In genomic region chr5:32459251-32459881, GRCm38 (mm10) we compare ENCODE assay signal across 8 mouse cellular contexts. TPM values are rescaled to one million over a fixed set of nuclear protein-coding genes. Genes with fewer than 3 reads are reported as not detected.
DNase-seq lines count a peak whose midpoint lies in the region; ATAC-seq and TF ChIP-seq lines count a peak whose summit lies in the region.

No protein-coding gene starts in this region.

- peak overlapping the region; percentile 96 for H3ac ChIP-seq in C2C12 (ENCODE audit: control insufficient read depth, insufficient read length, low read depth)
- peak overlapping the region; percentile 89 for H3ac ChIP-seq in myocyte (ENCODE audit: control insufficient read depth, insufficient read length)

- WGBS in kidney, embryonic 16.5 days = under 1% methylated on average over 49 of the region's 63 CpGs
- WGBS in forebrain, embryonic 14.5 days = 1% methylated on average over 28 of the region's 63 CpGs
- under 1% methylated on average over 58 of the region's 63 CpGs for WGBS in limb, embryonic 11.5 days

- H3K79me2 ChIP-seq in C2C12 (ENCODE audit: control insufficient read depth, insufficient read depth) (peaks cover 52% of the 10 kb centered on the region), myocyte (ENCODE audit: control insufficient read depth, insufficient read depth) (peaks cover 50% of the 10 kb centered on the region)

- H3K9me3 ChIP-seq in kidney, embryonic 16.5 days (ENCODE audit: low read length) = no peaks in the 10 kb centered on the region
- no peaks in the 10 kb centered on the region for H3K9me3 ChIP-seq in forebrain, embryonic 14.5 days (replicated peaks; ENCODE audit: control insufficient read depth, low read length)
- no peaks in the 10 kb centered on the region for H3K9me3 ChIP-seq in limb, embryonic 11.5 days (ENCODE audit: control insufficient read depth, low read length)

- H3K79me3 ChIP-seq in C2C12 (ENCODE audit: low read depth) = peaks cover 50% of the 10 kb centered on the region

- H3K27ac ChIP-seq in kidney, embryonic 16.5 days (ENCODE audit: low read length) = peak overlapping the region; percentile 99
- peak overlapping the region; percentile 99 for H3K27ac ChIP-seq in forebrain, embryonic 14.5 days (ENCODE audit: low read depth, low read length)
- H3K27ac ChIP-seq in limb, embryonic 11.5 days (replicated peaks; ENCODE audit: low read depth, low read length) = peak overlapping the region; percentile 99

- peak overlapping the region; percentile 59 for H3K4me2 ChIP-seq in kidney, embryonic 16.5 days (replicated peaks; ENCODE audit: low read depth, low read length)
- peak overlapping the region; percentile 60 for H3K4me2 ChIP-seq in forebrain, embryonic 14.5 days (ENCODE audit: low read length)
- peak overlapping the region; percentile 36 for H3K4me2 ChIP-seq in limb, embryonic 11.5 days (ENCODE audit: low read depth, severe bottlenecking)
- H3K4me2 ChIP-seq in myocyte (ENCODE audit: low read depth) = peak overlapping the region; percentile 73

- peaks cover 22% of the 10 kb centered on the region for H3K4me1 ChIP-seq in kidney, embryonic 16.5 days (ENCODE audit: insufficient read depth, low read length)
- peaks cover 5% of the 10 kb centered on the region; the same call in 1 of the 2 replicates for H3K4me1 ChIP-seq in forebrain, embryonic 14.5 days (ENCODE audit: control insufficient read depth, insufficient read depth, low read length)
- H3K4me1 ChIP-seq in limb, embryonic 11.5 days (ENCODE audit: control insufficient read depth, insufficient read depth, low read length) = no peaks in the 10 kb centered on the region

- H3K4me3 ChIP-seq in kidney, embryonic 16.5 days (ENCODE audit: low read length) = peak overlapping the region; percentile 98
- H3K4me3 ChIP-seq in C2C12 (ENCODE audit: insufficient read depth, poor library complexity, severe bottlenecking) (peak overlapping the region; percentile 78), myocyte (peak overlapping the region; percentile 86)
- peak overlapping the region; percentile 82 for H3K4me3 ChIP-seq in forebrain, embryonic 14.5 days (ENCODE audit: low read depth, low read length)
- peak overlapping the region; percentile 86 for H3K4me3 ChIP-seq in limb, embryonic 11.5 days (ENCODE audit: low read depth, low read length)

- TF ChIP-seq CTCF in C2C12 (IDR thresholded peaks at IDR 0.05; ENCODE audit: control insufficient read depth, insufficient read depth, insufficient read length) = no peak

- H3K27me3 ChIP-seq in kidney, embryonic 16.5 days (ENCODE audit: insufficient read depth, low read length) = no peaks in the 10 kb centered on the region
- H3K27me3 ChIP-seq in C2C12 (ENCODE audit: control insufficient read depth, insufficient read depth, insufficient read length) (no peaks in the 10 kb centered on the region), myocyte (ENCODE audit: control insufficient read depth, insufficient read depth, insufficient read length) (no peaks in the 10 kb centered on the region)
- H3K27me3 ChIP-seq in forebrain, embryonic 14.5 days (replicated peaks; ENCODE audit: control insufficient read depth, insufficient read depth, low read length) = no peaks in the 10 kb centered on the region
- no peaks in the 10 kb centered on the region for H3K27me3 ChIP-seq in limb, embryonic 11.5 days (ENCODE audit: control insufficient read depth, insufficient read depth, low read length)

- ATAC-seq in kidney, embryonic 16.5 days (ENCODE audit: low FRiP score, low TSS enrichment) = peak; percentile 77
- ATAC-seq in forebrain, embryonic 14.5 days = peak; percentile 82
- peak; percentile 87 for ATAC-seq in limb, embryonic 11.5 days (ENCODE audit: insufficient number of reproducible peaks, low FRiP score, low TSS enrichment, low read depth)

- peak; percentile 50 for TF ChIP-seq POLR2A in myocyte (IDR thresholded peaks at IDR 0.05; ENCODE audit: insufficient read length, low read depth)

- no peaks in the 10 kb centered on the region for H3K36me3 ChIP-seq in kidney, embryonic 16.5 days (ENCODE audit: insufficient read depth, low read length)
- H3K36me3 ChIP-seq in C2C12 (ENCODE audit: control insufficient read depth, insufficient read depth) (no peaks in the 10 kb centered on the region), myocyte (ENCODE audit: control insufficient read depth, insufficient read depth) (no peaks in the 10 kb centered on the region)
- no peaks in the 10 kb centered on the region for H3K36me3 ChIP-seq in forebrain, embryonic 14.5 days (ENCODE audit: control insufficient read depth, insufficient read depth, low read length)
- no peaks in the 10 kb centered on the region for H3K36me3 ChIP-seq in limb, embryonic 11.5 days (ENCODE audit: control insufficient read depth, insufficient read depth, low read length)

- no peak for DNase-seq in kidney, adult 11 months
- DNase-seq in adipocyte (ENCODE audit: low spot score) = peak; percentile 50
- peak; percentile 46 for DNase-seq in forebrain, embryonic 14.5 days (ENCODE audit: low spot score)
- no peak for DNase-seq in limb, embryonic 11.5 days (ENCODE audit: low spot score)
- DNase-seq in urinary bladder, postnatal 4 days (ENCODE audit: low spot score in 2 of 2) = no peak

- peak overlapping the region; percentile 100 for H3K9ac ChIP-seq in kidney, embryonic 16.5 days (replicated peaks; ENCODE audit: low read length)
- H3K9ac ChIP-seq in forebrain, embryonic 14.5 days (ENCODE audit: low read length) = peak overlapping the region; percentile 98
- peak overlapping the region; percentile 99 for H3K9ac ChIP-seq in limb, embryonic 11.5 days (ENCODE audit: low read length)

TF ChIP-seq in C2C12, 6 proteins besides CTCF, POLR2A, EP300 and RAD21:
- no peak for TF ChIP-seq MAX (IDR thresholded peaks at IDR 0.05)
- no peak for TF ChIP-seq USF1 (IDR thresholded peaks at IDR 0.05; ENCODE audit: low read depth)
- no peak for TF ChIP-seq MYOD1 (IDR thresholded peaks at IDR 0.05; ENCODE audit: control insufficient read depth, insufficient read length, low read depth)
- TF ChIP-seq CEBPB (IDR thresholded peaks at IDR 0.05; ENCODE audit: low read depth) = no peak
- TF ChIP-seq MYOG (IDR thresholded peaks at IDR 0.05; ENCODE audit: control insufficient read depth, extremely low read depth, insufficient read length) = no peak
- no peak for TF ChIP-seq FOSL1 (IDR thresholded peaks at IDR 0.05; ENCODE audit: insufficient read depth, low read length, poor library complexity, severe bottlenecking)

TF ChIP-seq in myocyte, 11 proteins besides CTCF, POLR2A, EP300 and RAD21:
- TF ChIP-seq USF1 (IDR thresholded peaks at IDR 0.05; ENCODE audit: low read depth) (no peak), REST (IDR thresholded peaks at IDR 0.05; ENCODE audit: insufficient read depth, insufficient read length) (peak; percentile 28), E2F4 (IDR thresholded peaks at IDR 0.05; ENCODE audit: insufficient read depth) (no peak)

RNA-seq across cellular contexts. Expression of gene Ppp1cb, which starts 0.7 kb away (rescaled TPM):
- polyA plus RNA-seq in kidney, embryonic 16.5 days (2015; fragmentation: Nextera tagmentation; extraction: Ambion mirVana) = 190 and 195 TPM in 2 replicates
- polyA plus RNA-seq in C2C12 (2012; fragmentation: generic; extraction: Trizol) (37.9 TPM), myocyte (2012; fragmentation: generic; extraction: Trizol) (62.5 TPM)
- polyA plus RNA-seq in forebrain, embryonic 14.5 days (2014; fragmentation: Nextera tagmentation; extraction: Ambion mirVana) = 259 and 279 TPM in 2 replicates
- polyA plus RNA-seq in limb, embryonic 11.5 days (2014; fragmentation: Nextera tagmentation; extraction: Ambion mirVana) = 250 and 254 TPM in 2 replicates

Comparison
In these comparisons a context has a peak if more than half of its experiments do, and no peak if none do; other contexts are left out.
1. DNase-seq: peak in adipocyte (single experiment) and forebrain, embryonic 14.5 days (single experiment); none in kidney, adult 11 months (single experiment), limb, embryonic 11.5 days (single experiment) and urinary bladder, postnatal 4 days (0 of 2).
2. Peak in every context shown above with its lines, with median percentiles within 50 percentile points of each other: ATAC-seq, H3K27ac ChIP-seq, H3K4me2 ChIP-seq, H3K4me3 ChIP-seq and H3K9ac ChIP-seq.